Mouse (Mus musculus): ENCODE data around the gene Cox7a2l.

Cox7a2l gene

GRCm38 (mm10) chr17:83452451-83452850, 64.7 kb downstream of the Cox7a2l start:
- no peak for DNase-seq (ENCODE audit: low spot score)
